Mouse (Mus musculus) forebrain, embryonic 11.5 days (tissue): ENCODE measurements around the gene Snai1. TPM values are rescaled to one million over a fixed set of nuclear protein-coding genes. Genes with fewer than 3 reads are reported as not detected.

Experiments
- ATAC-seq: fragments of 200-750 bp; cut with Nextera tagmentation; replicated peaks from 2 replicates; pipeline ENCODE4 v1.8.0; 2017; ENCODE audit warnings: moderate TSS enrichment; ENCODE audit not compliant: low FRiP score
- DNase-seq: peaks from one replicate; pipeline ENCODE4 v3.0.0-alpha.2; 2017; ENCODE audit warnings: low spot score
- H3K27ac ChIP-seq: fragments of 300-500 bp; sonication (generic); 2 replicates; pipeline ENCODE4 v1.5.1; 2014; ENCODE audit warnings: low read depth, low read length
- H3K27me3 ChIP-seq: fragments of 300-500 bp; sonication (generic); 2 replicates; pipeline ENCODE4 v1.6.1; 2014; ENCODE audit warnings: mild to moderate bottlenecking, low read length, mixed read lengths; ENCODE audit not compliant: control insufficient read depth, insufficient read depth
- H3K36me3 ChIP-seq: fragments of 300-500 bp; sonication (generic); 2 replicates; pipeline ENCODE4 v1.6.1; 2014; ENCODE audit warnings: mild to moderate bottlenecking, low read length, moderate library complexity, mixed read lengths; ENCODE audit not compliant: control insufficient read depth, insufficient read depth
- H3K4me1 ChIP-seq: fragments of 300-500 bp; sonication (generic); replicated peaks from 2 replicates; pipeline ENCODE4 v1.6.1; 2014; ENCODE audit warnings: low read length, mixed read lengths; ENCODE audit not compliant: control insufficient read depth, insufficient read depth
- H3K4me2 ChIP-seq: fragments of 300-500 bp; sonication (generic); 2 replicates; pipeline ENCODE4 v1.6.1; 2014; ENCODE audit warnings: low read depth, mild to moderate bottlenecking, low read length, moderate library complexity, mixed read lengths; ENCODE audit not compliant: severe bottlenecking
- H3K4me3 ChIP-seq: fragments of 300-500 bp; sonication (generic); 2 replicates; pipeline ENCODE4 v1.5.1; 2014; ENCODE audit warnings: low read depth, low read length
- H3K9ac ChIP-seq: fragments of 300-500 bp; sonication (generic); 2 replicates; pipeline ENCODE4 v1.6.1; 2014; ENCODE audit warnings: low read length
- H3K9me3 ChIP-seq: fragments of 300-500 bp; sonication (generic); 2 replicates; pipeline ENCODE4 v1.6.1; 2016; ENCODE audit warnings: low read length, mixed read lengths; ENCODE audit not compliant: control insufficient read depth
- WGBS: fragments of 180-500 bp; shearing (Covaris S2); extraction: QIAGEN DNeasy Blood & Tissue Kit; methylation state at CpG from one replicate; pipeline ENCODE4 v1.1.7; 2014; 5-methylcytosine and 5-hydroxymethylcytosine counted together
- polyA plus RNA-seq: library from polyadenylated mRNA; unstranded; fragments of >200 nt; fragmentation: Nextera tagmentation; extraction: Ambion mirVana; gene quantifications from 2 replicates; pipeline ENCODE4 v1.2.1, GENCODE M21; 2014

Gene Snai1
- polyA plus RNA-seq, 1 experiment from 2014 or later, result 27.8 TPM

GRCm38 (mm10) chr2:167512970-167513369, 25.0 kb upstream of the Snai1 start:
- ATAC-seq, result no peak
- WGBS, result 91% methylated on average over 5 of the region's 5 CpGs

GRCm38 (mm10) chr2:167514641-167515040, 23.4 kb upstream of the Snai1 start:
- Histone ChIP-seq H3K27me3 (no peaks in the 10 kb centered on the region), H3K27ac (no peak overlapping the region), H3K9me3 (no peaks in the 10 kb centered on the region), H3K9ac (no peak overlapping the region), H3K36me3 (peaks cover 24% of the 10 kb centered on the region), H3K4me1 (no peaks in the 10 kb centered on the region), H3K4me3 (no peak overlapping the region), H3K4me2 (no peak overlapping the region)
- ATAC-seq (no peak), DNase-seq (no peak)
- WGBS, result 97% methylated on average over 4 of the region's 4 CpGs

More at GRCm38 (mm10) chr2:167512970-167513369, 25.0 kb upstream of the Snai1 start:
- peaks cover 24% of the 10 kb centered on the region for H3K36me3 ChIP-seq
- no peak overlapping the region for H3K27ac ChIP-seq
- H3K9me3 ChIP-seq, result no peaks in the 10 kb centered on the region
- DNase-seq, result no peak
- no peak overlapping the region for H3K9ac ChIP-seq
- no peaks in the 10 kb centered on the region for H3K4me1 ChIP-seq
- H3K4me2 ChIP-seq, result no peak overlapping the region
- no peak overlapping the region for H3K4me3 ChIP-seq
- no peaks in the 10 kb centered on the region for H3K27me3 ChIP-seq

GRCm38 (mm10) chr2:167515688-167516087, 22.3 kb upstream of the Snai1 start:
- Histone ChIP-seq H3K4me2 (no peak overlapping the region), H3K27me3 (no peaks in the 10 kb centered on the region), H3K4me3 (no peak overlapping the region), H3K9me3 (no peaks in the 10 kb centered on the region), H3K36me3 (peaks cover 24% of the 10 kb centered on the region), H3K27ac (no peak overlapping the region), H3K4me1 (no peaks in the 10 kb centered on the region), H3K9ac (no peak overlapping the region)
- ATAC-seq (no peak), DNase-seq (no peak)
- WGBS, result 90% methylated on average over 5 of the region's 5 CpGs

DNA sequence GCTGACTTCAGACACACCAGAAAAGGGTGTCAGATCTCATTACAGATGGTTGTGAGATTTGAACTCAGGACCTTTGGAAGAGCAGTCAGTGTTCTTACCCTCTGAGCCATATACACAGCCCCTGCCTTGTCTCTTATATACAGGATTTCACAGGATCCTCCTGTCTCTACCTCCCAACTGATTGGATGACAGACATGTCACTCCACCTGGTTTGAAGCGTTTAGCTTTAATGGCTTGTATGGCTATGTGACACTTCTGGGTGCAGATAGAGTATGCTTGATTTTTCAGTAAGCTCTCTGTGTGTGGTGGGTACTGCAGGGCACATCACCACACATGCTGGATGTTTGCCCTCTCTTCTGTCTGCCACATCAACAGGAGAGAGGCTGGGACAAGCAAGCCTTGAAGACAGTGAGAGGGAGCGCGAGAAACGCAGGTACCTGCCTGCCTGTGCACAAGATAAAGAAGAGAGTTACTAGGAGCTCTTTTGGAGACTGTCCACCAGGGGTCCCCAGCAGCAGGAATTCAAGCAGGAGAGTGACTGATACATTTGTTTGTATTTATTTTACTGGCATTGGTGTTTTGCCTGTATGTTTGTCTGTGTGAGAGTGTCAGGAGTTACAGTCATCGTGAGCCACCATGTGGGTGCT, 18.3 kb upstream of the Snai1 start:
- H3K36me3 ChIP-seq, result peaks cover 9% of the 10 kb centered on the region; the same call in 1 of the 2 replicates
- no peak overlapping the region for H3K9ac ChIP-seq
- H3K27ac ChIP-seq, result no peak overlapping the region
- no peak overlapping the region for H3K4me3 ChIP-seq
- no peaks in the 10 kb centered on the region for H3K4me1 ChIP-seq
- WGBS, result 85% methylated on average over 5 of the region's 5 CpGs
- H3K9me3 ChIP-seq, result no peaks in the 10 kb centered on the region
- H3K27me3 ChIP-seq, result no peaks in the 10 kb centered on the region
- no peak for DNase-seq
- H3K4me2 ChIP-seq, result no peak overlapping the region
- no peak for ATAC-seq

GRCm38 (mm10) chr2:167528278-167528677, 9.7 kb upstream of the Snai1 start:
- Histone ChIP-seq H3K9ac (no peak overlapping the region), H3K36me3 (no peaks in the 10 kb centered on the region), H3K27me3 (no peaks in the 10 kb centered on the region), H3K9me3 (no peaks in the 10 kb centered on the region), H3K4me3 (no peak overlapping the region), H3K4me2 (no peak overlapping the region), H3K27ac (no peak overlapping the region), H3K4me1 (peaks cover 2% of the 10 kb centered on the region; the same call in 1 of the 2 replicates)
- 9% methylated on average over 5 of the region's 5 CpGs for WGBS
- DNase-seq (no peak), ATAC-seq (no peak)

- DNase-seq, result no peak
- Histone ChIP-seq H3K4me3 (no peak overlapping the region), H3K4me1 (peaks cover 2% of the 10 kb centered on the region; the same call in 1 of the 2 replicates), H3K27me3 (no peaks in the 10 kb centered on the region), H3K9me3 (no peaks in the 10 kb centered on the region), H3K4me2 (no peak overlapping the region), H3K36me3 (no peaks in the 10 kb centered on the region), H3K27ac (no peak overlapping the region), H3K9ac (no peak overlapping the region)
- no peak for ATAC-seq
- 30% methylated on average over 5 of the region's 5 CpGs for WGBS
Observed at GRCm38 (mm10) chr2:167529935-167530513, 8.0 kb upstream of the Snai1 start.

DNA sequence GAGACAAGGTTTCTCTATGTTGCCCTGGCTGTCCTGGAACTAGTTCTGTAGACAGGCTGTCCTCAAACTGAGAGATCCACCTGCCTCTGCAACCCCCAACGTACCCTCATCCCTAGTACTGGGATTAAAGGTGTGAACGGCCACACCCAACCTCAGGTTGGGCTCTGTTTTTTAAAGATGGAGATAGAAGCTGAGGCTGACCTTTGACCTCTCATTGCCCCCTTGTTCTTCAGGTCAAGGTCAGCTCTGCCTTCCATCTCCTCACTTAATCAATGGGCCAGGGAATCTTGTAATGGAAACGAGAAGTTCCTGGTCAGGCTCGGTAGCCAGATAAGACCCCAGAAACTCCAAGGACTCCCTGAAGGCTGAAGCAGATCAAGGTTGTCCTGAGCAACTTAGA, 7.5 kb upstream of the Snai1 start:
- no peak overlapping the region for H3K4me2 ChIP-seq
- H3K27me3 ChIP-seq, result no peaks in the 10 kb centered on the region
- H3K4me1 ChIP-seq, result peaks cover 2% of the 10 kb centered on the region; the same call in 1 of the 2 replicates
- ATAC-seq (no peak), DNase-seq (no peak)
- H3K27ac ChIP-seq, result no peak overlapping the region
- H3K4me3 ChIP-seq, result no peak overlapping the region
- no peaks in the 10 kb centered on the region for H3K9me3 ChIP-seq
- no peaks in the 10 kb centered on the region for H3K36me3 ChIP-seq
- H3K9ac ChIP-seq, result no peak overlapping the region; the same call in 1 of the 2 replicates
- WGBS, result 74% methylated on average over 4 of the region's 4 CpGs

- H3K4me2 ChIP-seq, result no peak overlapping the region
- H3K4me3 ChIP-seq, result no peak overlapping the region
- H3K4me1 ChIP-seq, result peaks cover 2% of the 10 kb centered on the region; the same call in 1 of the 2 replicates
- peak; percentile 77 for DNase-seq
- ATAC-seq, result no peak
- H3K27ac ChIP-seq, result no peak overlapping the region
- no peaks in the 10 kb centered on the region for H3K36me3 ChIP-seq
- no peak overlapping the region for H3K9ac ChIP-seq
- H3K27me3 ChIP-seq, result peaks cover 9% of the 10 kb centered on the region
- no peaks in the 10 kb centered on the region for H3K9me3 ChIP-seq
- 17% methylated on average over 13 of the region's 13 CpGs for WGBS
Observed at GRCm38 (mm10) chr2:167532131-167532530, 5.9 kb upstream of the Snai1 start.

DNA sequence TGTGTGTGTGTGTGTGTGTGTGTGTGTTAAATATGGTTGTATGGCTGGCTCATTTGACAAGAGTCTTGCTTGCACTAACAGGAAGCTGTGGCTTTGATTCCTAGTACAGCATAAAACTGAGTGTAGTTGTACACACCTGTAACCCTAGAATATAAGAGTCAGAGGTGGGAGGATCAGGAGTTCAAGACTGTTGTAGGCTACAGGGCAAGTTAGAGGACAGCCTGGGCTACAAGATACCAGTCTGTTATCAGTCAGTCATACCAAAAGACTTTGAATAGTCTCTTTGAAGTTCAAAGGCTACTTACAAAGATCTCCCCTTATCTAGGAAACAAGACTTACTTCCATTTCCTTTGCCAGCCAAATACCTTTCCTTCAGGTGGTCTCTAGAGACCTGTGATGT, 4.1 kb upstream of the Snai1 start:
- no peak overlapping the region for H3K4me2 ChIP-seq
- ATAC-seq, result no peak

More for the DNA sequence above, 4.1 kb upstream of the Snai1 start:
- H3K9me3 ChIP-seq, result no peaks in the 10 kb centered on the region
- DNase-seq, result no peak
- H3K4me1 ChIP-seq, result peaks cover 13% of the 10 kb centered on the region; the same call in 1 of the 2 replicates
- H3K4me3 ChIP-seq, result no peak overlapping the region
- no peak overlapping the region for H3K9ac ChIP-seq
- no peak overlapping the region for H3K27ac ChIP-seq
- H3K36me3 ChIP-seq, result no peaks in the 10 kb centered on the region
- peaks cover 21% of the 10 kb centered on the region for H3K27me3 ChIP-seq
